In the genomic region with DNA sequence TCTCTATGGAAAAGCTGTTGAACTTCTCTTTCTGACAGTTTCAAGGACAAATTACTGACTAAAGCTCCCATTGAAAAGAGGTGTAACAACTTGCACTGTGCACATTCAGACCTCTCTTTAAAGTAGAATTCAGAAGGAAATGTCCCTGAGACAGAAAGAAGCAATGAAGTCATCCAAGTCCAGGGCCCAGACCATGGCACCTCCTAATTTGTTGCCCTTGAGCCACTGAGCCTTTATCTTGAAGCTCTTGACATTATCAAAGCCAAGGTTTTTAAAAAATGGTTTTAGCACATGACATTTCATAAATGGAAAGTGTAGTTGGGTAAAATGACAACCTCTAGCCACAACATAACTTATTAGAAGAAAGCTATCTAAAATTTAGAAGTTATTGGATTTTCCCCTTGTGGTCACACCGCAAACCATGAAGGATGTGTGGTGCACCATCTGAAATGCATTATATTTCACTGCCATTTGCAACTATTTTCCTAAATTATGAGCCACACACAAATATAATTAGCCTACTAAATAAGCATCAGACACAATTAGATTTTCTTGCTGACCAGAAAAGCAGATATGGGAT, we compare ENCODE assay signal across 12 mouse cellular contexts.
"Had no signal": no experiment of that assay in that cellular context is flagged by ENCODE, and none has a peak within 500 bp of the region (broad histone marks: within the 10 kb centered on the region; RNA-seq: fewer than 3 reads in every experiment).

No protein-coding gene starts in this region.

- DNase-seq: kidney, postnatal 25 days; layer of hippocampus, adult 9-11 months; liver; lung, adult 18-20 months; lung, postnatal 10 days; lung, postnatal 36 days; right cerebral cortex, postnatal 25 days; spleen, adult 18-20 months; thymus, postnatal 25 days had no signal

- ATAC-seq: liver, embryonic 12.5 days; midbrain, embryonic 13.5 days; midbrain, embryonic 16.5 days had no signal
